42 mouse cellular contexts compared by ENCODE assay signal in genomic region chr9:7749537-7749936, GRCm38 (mm10). TPM values are rescaled to one million over a fixed set of nuclear protein-coding genes. Genes with fewer than 3 reads are reported as not detected.
DNase-seq lines count a peak whose midpoint lies in the region; ATAC-seq and TF ChIP-seq lines count a peak whose summit lies in the region.
"Had no signal": no experiment of that assay in that cellular context is flagged by ENCODE, and none has a peak within 500 bp of the region (broad histone marks: within the 10 kb centered on the region; RNA-seq: fewer than 3 reads in every experiment).

No protein-coding gene starts in this region.

- H3K4me3 ChIP-seq in intestine, postnatal 0 days (ENCODE audit: low read depth, low read length), result no peak overlapping the region
- H3K4me3 ChIP-seq in liver, embryonic 11.5 days (ENCODE audit: low read depth, low read length), result no peak overlapping the region
- H3K4me3 ChIP-seq in midbrain, embryonic 16.5 days (ENCODE audit: low read depth, low read length), result no peak overlapping the region
- H3K4me3 ChIP-seq: erythroblast, embryonic 14.5 days; gastrocnemius, adult 2 months; heart, adult 2 months; hindbrain, embryonic 10.5 days; layer of hippocampus, adult 2 months; limb, embryonic 15.5 days had no signal

- no peak overlapping the region for H3K9ac ChIP-seq in intestine, postnatal 0 days (ENCODE audit: low read depth, low read length)
- no peak overlapping the region for H3K9ac ChIP-seq in liver, embryonic 11.5 days (ENCODE audit: low read depth, low read length)
- no peak overlapping the region for H3K9ac ChIP-seq in midbrain, embryonic 16.5 days (ENCODE audit: low read depth, low read length)
- H3K9ac ChIP-seq: limb, embryonic 15.5 days; liver, embryonic 14.5 days; lung, embryonic 14.5 days had no signal

- H3K9me3 ChIP-seq in intestine, postnatal 0 days (ENCODE audit: control insufficient read depth), result no peaks in the 10 kb centered on the region
- H3K9me3 ChIP-seq in liver, embryonic 11.5 days (ENCODE audit: control insufficient read depth, low read length), result no peaks in the 10 kb centered on the region
- no peaks in the 10 kb centered on the region for H3K9me3 ChIP-seq in midbrain, embryonic 16.5 days (replicated peaks; ENCODE audit: control insufficient read depth, low read length, poor library complexity, severe bottlenecking)
- H3K9me3 ChIP-seq: hindbrain, embryonic 10.5 days; limb, embryonic 15.5 days had no signal

- H3K27me3 ChIP-seq in intestine, postnatal 0 days (replicated peaks; ENCODE audit: control insufficient read depth, insufficient read depth, low read length), result no peaks in the 10 kb centered on the region
- H3K27me3 ChIP-seq in liver, embryonic 11.5 days (replicated peaks; ENCODE audit: control insufficient read depth, insufficient read depth, low read length), result no peaks in the 10 kb centered on the region
- H3K27me3 ChIP-seq in midbrain, embryonic 16.5 days (ENCODE audit: control insufficient read depth, insufficient read depth, low read depth, low read length), result no peaks in the 10 kb centered on the region
- H3K27me3 ChIP-seq: CH12.LX; limb, embryonic 15.5 days had no signal

- H3K27ac ChIP-seq in intestine, postnatal 0 days (ENCODE audit: low read depth, low read length), result no peak overlapping the region
- no peak overlapping the region for H3K27ac ChIP-seq in liver, embryonic 11.5 days (ENCODE audit: low read depth, low read length)
- H3K27ac ChIP-seq in midbrain, embryonic 16.5 days (ENCODE audit: low read length), result no peak overlapping the region
- H3K27ac ChIP-seq: gastrocnemius, adult 2 months; heart, adult 2 months; hindbrain, embryonic 10.5 days; layer of hippocampus, adult 2 months; limb, embryonic 15.5 days; liver, embryonic 14.5 days had no signal

- H3K4me1 ChIP-seq in intestine, postnatal 0 days (replicated peaks; ENCODE audit: control insufficient read depth, insufficient read depth, low read length), result no peaks in the 10 kb centered on the region
- no peaks in the 10 kb centered on the region for H3K4me1 ChIP-seq in liver, embryonic 11.5 days (replicated peaks; ENCODE audit: control insufficient read depth, insufficient read depth, low read length)
- no peaks in the 10 kb centered on the region for H3K4me1 ChIP-seq in midbrain, embryonic 16.5 days (ENCODE audit: control insufficient read depth, insufficient read depth, low read length)
- H3K4me1 ChIP-seq: hindbrain, embryonic 10.5 days; limb, embryonic 15.5 days had no signal

- ATAC-seq in intestine, postnatal 0 days, result peak; percentile 65
- ATAC-seq in liver, embryonic 11.5 days (replicated peaks; ENCODE audit: low FRiP score), result no peak
- ATAC-seq in activated CD4-positive, CD25-positive, alpha-beta regulatory T cell, adult 4 months, result no peak
- ATAC-seq in midbrain, embryonic 16.5 days, result no peak
- ATAC-seq: forebrain, embryonic 16.5 days; hindbrain, embryonic 16.5 days had no signal

- 45% methylated on average over 4 of the region's 4 CpGs for WGBS in intestine, postnatal 0 days
- WGBS in liver, embryonic 11.5 days, result 73% methylated on average over 4 of the region's 4 CpGs
- WGBS in midbrain, embryonic 16.5 days, result 71% methylated on average over 4 of the region's 4 CpGs

- H3K4me2 ChIP-seq in intestine, postnatal 0 days (replicated peaks; ENCODE audit: low read depth), result no peak overlapping the region
- no peak overlapping the region for H3K4me2 ChIP-seq in liver, embryonic 11.5 days
- H3K4me2 ChIP-seq in midbrain, embryonic 16.5 days (ENCODE audit: low read length), result no peak overlapping the region
- H3K4me2 ChIP-seq: limb, embryonic 15.5 days; lung, embryonic 14.5 days had no signal

- DNase-seq in 3T3-L1 (ENCODE audit: low read depth, low spot score), result peak; percentile 44
- peak; percentile 10 for DNase-seq in NIH3T3 (ENCODE audit: low read depth)
- peak; percentile 76 for DNase-seq in adrenal gland, postnatal 14 days
- no peak for DNase-seq in liver, embryonic 11.5 days (ENCODE audit: low spot score)
- DNase-seq in cerebellum, postnatal 25 days, result no peak
- DNase-seq: B cell, adult 2 months; cerebellum, adult 11-12 months; cerebellum, adult 9-11 months; gastrocnemius, adult 2 months; gastrocnemius, postnatal 36 days; heart, adult 2 months; heart, postnatal 14 days; kidney, adult 9 months; kidney, postnatal 14 days; left cerebral cortex, postnatal 4 days; lung, embryonic 14.5 days; lung, postnatal 14 days; midbrain, embryonic 14.5 days; right cerebral cortex, adult 18-20 months; spleen, adult 18-20 months; thymus, adult 18-20 months; thymus, postnatal 36 days had no signal

- no peaks in the 10 kb centered on the region for H3K36me3 ChIP-seq in intestine, postnatal 0 days (ENCODE audit: control insufficient read depth, insufficient read depth)
- H3K36me3 ChIP-seq in liver, embryonic 11.5 days (ENCODE audit: control insufficient read depth, insufficient read depth, low read length), result no peaks in the 10 kb centered on the region
- no peaks in the 10 kb centered on the region for H3K36me3 ChIP-seq in midbrain, embryonic 16.5 days (ENCODE audit: control insufficient read depth, insufficient read depth, low read length)
- H3K36me3 ChIP-seq: hindbrain, embryonic 10.5 days; limb, embryonic 15.5 days had no signal

- TF ChIP-seq CTCF in intestine, postnatal 0 days (IDR thresholded peaks at IDR 0.05; ENCODE audit: low read depth), result no peak

RNA-seq across cellular contexts. Expression of gene Tmem123, which starts 14.3 kb away (rescaled TPM):
- total RNA-seq in adrenal gland, postnatal 14 days (2021), result 140 and 148 TPM in 2 replicates
- polyA plus RNA-seq in intestine, postnatal 0 days (2015; fragmentation: Nextera tagmentation; extraction: Ambion mirVana), result 32.8 and 36.5 TPM in 2 replicates
- polyA plus RNA-seq in liver, embryonic 11.5 days (2014; fragmentation: Nextera tagmentation; extraction: Ambion mirVana), result 87.8 and 98.4 TPM in 2 replicates
- polyA plus RNA-seq in activated CD4-positive, CD25-positive, alpha-beta regulatory T cell, adult 4 months (2017; shearing (Covaris generic)), result 100 to 1,000 TPM; 110 to 119 TPM
- polyA plus RNA-seq in midbrain, embryonic 16.5 days (2015; fragmentation: Nextera tagmentation; extraction: Ambion mirVana), result 14.5 and 15.3 TPM in 2 replicates

RNA-seq across cellular contexts. Expression of gene Mmp7, which starts 57.6 kb away (rescaled TPM):
- total RNA-seq in adrenal gland, postnatal 14 days (2021), result not detected in 2 replicates
- polyA plus RNA-seq in intestine, postnatal 0 days (2015; fragmentation: Nextera tagmentation; extraction: Ambion mirVana), result 7.1 and 8.8 TPM in 2 replicates
- polyA plus RNA-seq in liver, embryonic 11.5 days (2014; fragmentation: Nextera tagmentation; extraction: Ambion mirVana), result not detected in 2 replicates
- polyA plus RNA-seq in activated CD4-positive, CD25-positive, alpha-beta regulatory T cell, adult 4 months (2017; shearing (Covaris generic)), result not detected
- not detected in 2 replicates for polyA plus RNA-seq in midbrain, embryonic 16.5 days (2015; fragmentation: Nextera tagmentation; extraction: Ambion mirVana)
- total RNA-seq: CH12.LX; ES-E14; gastrocnemius, adult 2 months; gastrocnemius, postnatal 36 days; heart, adult 2 months; heart, postnatal 14 days; layer of hippocampus, adult 2 months; layer of hippocampus, postnatal 25 days; left cerebral cortex, adult 8-10 months; left cerebral cortex, postnatal 4 days; neutrophil, adult 5-6 weeks had no signal
- polyA plus RNA-seq: cortical plate, adult 2 months; embryonic facial prominence, embryonic 14.5 days; erythroblast, embryonic 14.5 days; forebrain, embryonic 11.5 days; forebrain, embryonic 16.5 days; heart, adult 2 months; heart, embryonic 14.5 days; hindbrain, embryonic 10.5 days; hindbrain, embryonic 16.5 days; liver, embryonic 14.5 days; midbrain, embryonic 14.5 days; neural tube, embryonic 11.5 days had no signal

Comparison
In these comparisons a context has a peak if more than half of its experiments do, and no peak if none do; other contexts are left out.
1. DNase-seq: peak in 3T3-L1 (single experiment), NIH3T3 (single experiment) and adrenal gland, postnatal 14 days (single experiment); none in liver, embryonic 11.5 days (single experiment) and cerebellum, postnatal 25 days (0 of 2).